Mouse (Mus musculus) CH12.LX (cell line): ENCODE results near the gene Slc4a3. TPM values are rescaled to one million over a fixed set of nuclear protein-coding genes. Genes with fewer than 3 reads are reported as not detected.
A peak's percentile ranks its signal among the peaks of the same experiment; 100 is the strongest.

Experiments used
- DNase-seq: peaks from one replicate; pipeline ENCODE4 v3.0.0-alpha.2; 2013; ENCODE audit errors: extremely low read depth
- H3K27ac ChIP-seq: 2 replicates; pipeline ENCODE4 v1.5.1; 2012; ENCODE audit warnings: low read depth, mild to moderate bottlenecking, control low read depth, moderate library complexity; ENCODE audit not compliant: insufficient read depth
- H3K27me3 ChIP-seq: replicated peaks from 2 replicates; pipeline ENCODE3; 2012; ENCODE audit warnings: inconsistent platforms
- H3K36me3 ChIP-seq, 2 experiments: replicated peaks in 1 of 2; 2 replicates each; pipeline versions ENCODE3 to v1.6.1; 2012; ENCODE audit warnings: inconsistent platforms in 1 of 2, low read length in 1 of 2, mild to moderate bottlenecking in 1 of 2, mixed read lengths in 1 of 2, moderate library complexity in 1 of 2; ENCODE audit not compliant: control insufficient read depth in 1 of 2, insufficient read depth in 1 of 2
- H3K4me1 ChIP-seq, 2 experiments: 2 replicates each; pipeline ENCODE4 v1.6.1; 2012; ENCODE audit warnings: inconsistent platforms in 1 of 2, moderate library complexity in 1 of 2; ENCODE audit not compliant: insufficient read depth in 2 of 2, control insufficient read depth in 1 of 2
- H3K4me2 ChIP-seq: 2 replicates; pipeline ENCODE4 v1.6.1; 2012; ENCODE audit warnings: low read depth, mild to moderate bottlenecking, control low read depth; ENCODE audit not compliant: poor library complexity, insufficient read depth, severe bottlenecking
- H3K4me3 ChIP-seq, 3 experiments: fragments of 150-350 bp in 1 of 3; sonication (generic) in 1 of 3; replicated peaks in 1 of 3; 2 replicates each; pipeline versions ENCODE3 to v1.5.1; 2011 to 2012; ENCODE audit warnings: low read depth in 2 of 3, low read length in 2 of 3, mild to moderate bottlenecking in 2 of 3, moderate library complexity in 2 of 3, control low read depth in 1 of 3, improper control_type of control experiment in 1 of 3, inconsistent platforms in 1 of 3, mixed read lengths in 1 of 3; ENCODE audit not compliant: poor library complexity in 1 of 3
- H3K79me2 ChIP-seq: replicated peaks from 2 replicates; pipeline ENCODE4 v1.6.1; 2012; ENCODE audit warnings: mild to moderate bottlenecking, moderate library complexity; ENCODE audit not compliant: control insufficient read depth, poor library complexity, insufficient read depth, severe bottlenecking; ENCODE audit errors: extremely low read depth
- H3K9ac ChIP-seq: 2 replicates; pipeline ENCODE4 v1.6.1; 2012; ENCODE audit warnings: low read depth, mild to moderate bottlenecking, control low read depth, moderate library complexity; ENCODE audit not compliant: insufficient read depth
- H3K9me3 ChIP-seq: replicated peaks from 2 replicates; pipeline ENCODE3; 2012; ENCODE audit warnings: low read length, inconsistent platforms, mixed read lengths
- BHLHE40 ChIP-seq: IDR thresholded peaks from 2 replicates; pipeline ENCODE4 v1.6.1; 2011; ENCODE audit warnings: mild to moderate bottlenecking, low read depth, low read length, improper control_type of control experiment
- CHD2 ChIP-seq: IDR thresholded peaks from 2 replicates; pipeline ENCODE4 v1.6.1; 2011; ENCODE audit warnings: low read length, improper control_type of control experiment
- CTCF ChIP-seq, 2 experiments: IDR thresholded peaks in 1 of 2; conservative IDR thresholded peaks in 1 of 2; 2 replicates each; pipeline ENCODE4 v1.5.1; 2011 to 2012; ENCODE audit warnings: low read depth in 2 of 2, low read length in 2 of 2, improper control_type of control experiment in 1 of 2, inconsistent platforms in 1 of 2, mild to moderate bottlenecking in 1 of 2, moderate library complexity in 1 of 2
- E2F4 ChIP-seq: IDR thresholded peaks from 2 replicates; pipeline ENCODE4 v1.6.1; 2011; ENCODE audit warnings: low read depth, low read length, improper control_type of control experiment; ENCODE audit not compliant: insufficient replicate concordance
- ELF1 ChIP-seq: IDR thresholded peaks from 2 replicates; pipeline ENCODE4 v1.6.1; 2014; ENCODE audit warnings: low read depth, mild to moderate bottlenecking, inconsistent platforms, low read length, improper control_type of control experiment
- EP300 ChIP-seq: IDR thresholded peaks from 2 replicates; pipeline ENCODE4 v1.6.1; 2011; ENCODE audit warnings: low read length, improper control_type of control experiment
- ETS1 ChIP-seq: conservative IDR thresholded peaks from 2 replicates; pipeline ENCODE4 v1.6.1; 2012; ENCODE audit warnings: low read depth, mild to moderate bottlenecking, inconsistent platforms, low read length, improper control_type of control experiment, moderate library complexity
- HCFC1 ChIP-seq: IDR thresholded peaks from 2 replicates; pipeline ENCODE4 v1.6.1; 2012; ENCODE audit warnings: low read depth, mild to moderate bottlenecking, inconsistent platforms, low read length, improper control_type of control experiment
- IRF4 ChIP-seq: IDR thresholded peaks from 2 replicates; pipeline ENCODE4 v1.6.1; 2014; ENCODE audit warnings: low read depth, mild to moderate bottlenecking, inconsistent platforms, low read length, improper control_type of control experiment
- JUN ChIP-seq: IDR thresholded peaks from 2 replicates; pipeline ENCODE4 v1.6.1; 2011; ENCODE audit warnings: low read depth, mild to moderate bottlenecking, low read length, improper control_type of control experiment, moderate library complexity; ENCODE audit not compliant: insufficient read depth
- KAT2A ChIP-seq: IDR thresholded peaks from 2 replicates; pipeline ENCODE4 v1.6.1; 2012; ENCODE audit warnings: low read length, improper control_type of control experiment, inconsistent platforms; ENCODE audit not compliant: insufficient replicate concordance
- MAFK ChIP-seq: IDR thresholded peaks from 2 replicates; pipeline ENCODE4 v1.6.1; 2011; ENCODE audit warnings: low read length, improper control_type of control experiment; ENCODE audit not compliant: insufficient replicate concordance
- MAX ChIP-seq: IDR thresholded peaks from 2 replicates; pipeline ENCODE4 v1.6.1; 2011; ENCODE audit warnings: low read length, improper control_type of control experiment
- MAZ ChIP-seq: IDR thresholded peaks from 2 replicates; pipeline ENCODE4 v1.6.1; 2012; ENCODE audit warnings: low read depth, mild to moderate bottlenecking, inconsistent platforms, low read length, improper control_type of control experiment, moderate library complexity
- MEF2A ChIP-seq: IDR thresholded peaks from 2 replicates; pipeline ENCODE4 v1.6.1; 2014; ENCODE audit warnings: low read depth, mild to moderate bottlenecking, inconsistent platforms, low read length, improper control_type of control experiment, borderline replicate concordance
- MXI1 ChIP-seq: IDR thresholded peaks from 2 replicates; pipeline ENCODE4 v1.6.1; 2011; ENCODE audit warnings: mild to moderate bottlenecking, low read depth, low read length, improper control_type of control experiment
- MYC ChIP-seq: IDR thresholded peaks from 2 replicates; pipeline ENCODE4 v1.6.1; 2011; ENCODE audit warnings: low read depth, mild to moderate bottlenecking, improper control_type of control experiment, low read length
- NELFE ChIP-seq: IDR thresholded peaks from 2 replicates; pipeline ENCODE4 v1.6.1; 2011; ENCODE audit warnings: low read depth, low read length, improper control_type of control experiment
- NRF1 ChIP-seq: IDR thresholded peaks from 2 replicates; pipeline ENCODE4 v1.6.1; 2014; ENCODE audit warnings: low read depth, mild to moderate bottlenecking, inconsistent platforms, low read length, improper control_type of control experiment, moderate library complexity
- PAX5 ChIP-seq: IDR thresholded peaks from 2 replicates; pipeline ENCODE4 v1.6.1; 2012; ENCODE audit warnings: low read length, inconsistent platforms, mixed read lengths
- POLR2A ChIP-seq: IDR thresholded peaks from 2 replicates; pipeline ENCODE4 v1.6.1; 2011; ENCODE audit warnings: low read depth, mild to moderate bottlenecking, improper control_type of control experiment, low read length
- POLR2AphosphoS2 ChIP-seq: IDR thresholded peaks from 2 replicates; pipeline ENCODE4 v1.6.1; 2011; ENCODE audit warnings: low read depth, low read length, improper control_type of control experiment
- RAD21 ChIP-seq: IDR thresholded peaks from 2 replicates; pipeline ENCODE4 v1.6.1; 2011; ENCODE audit warnings: low read depth, mild to moderate bottlenecking, low read length, improper control_type of control experiment, moderate library complexity
- RCOR1 ChIP-seq: conservative IDR thresholded peaks from 2 replicates; pipeline ENCODE4 v1.6.1; 2012; ENCODE audit warnings: low read depth, mild to moderate bottlenecking, inconsistent platforms, low read length, improper control_type of control experiment
- SIN3A ChIP-seq: IDR thresholded peaks from 2 replicates; pipeline ENCODE4 v1.6.1; 2012; ENCODE audit warnings: low read length, improper control_type of control experiment, inconsistent platforms
- SMC3 ChIP-seq: IDR thresholded peaks from 2 replicates; pipeline ENCODE4 v1.6.1; 2011; ENCODE audit warnings: low read depth, low read length, improper control_type of control experiment
- TBP ChIP-seq: conservative IDR thresholded peaks from 2 replicates; pipeline ENCODE4 v1.6.1; 2011; ENCODE audit warnings: low read depth, low read length, improper control_type of control experiment
- TCF12 ChIP-seq: IDR thresholded peaks from 2 replicates; pipeline ENCODE4 v1.6.1; 2014; ENCODE audit warnings: low read depth, mild to moderate bottlenecking, inconsistent platforms, low read length, improper control_type of control experiment
- USF1 ChIP-seq: IDR thresholded peaks from 2 replicates; pipeline ENCODE4 v1.6.1; 2014; ENCODE audit warnings: low read depth, mild to moderate bottlenecking, inconsistent platforms, low read length, improper control_type of control experiment
- USF2 ChIP-seq: conservative IDR thresholded peaks from 2 replicates; pipeline ENCODE4 v1.6.1; 2011; ENCODE audit warnings: low read depth, low read length, improper control_type of control experiment
- ZC3H11A ChIP-seq: IDR thresholded peaks from 2 replicates; pipeline ENCODE4 v1.6.1; 2012; ENCODE audit warnings: low read depth, mild to moderate bottlenecking, inconsistent platforms, low read length, improper control_type of control experiment
- ZKSCAN1 ChIP-seq: IDR thresholded peaks from 2 replicates; pipeline ENCODE4 v1.6.1; 2012; ENCODE audit warnings: low read depth, inconsistent platforms, low read length, improper control_type of control experiment, borderline replicate concordance
- ZNF384 ChIP-seq: IDR thresholded peaks from 2 replicates; pipeline ENCODE4 v1.6.1; 2012; ENCODE audit warnings: low read depth, low read length, improper control_type of control experiment, inconsistent platforms
- dilution Hi-C: fragments of 300-500 bp; cut with MboI; formaldehyde crosslinking; loops from 2 replicates; pipeline ENCODE4 v1.14.3; 2020; ENCODE audit warnings: low sequenced_read_pairs; ENCODE audit not compliant: extremely low pct_unique_long_range_greater_than_20kb, extremely low pct_ligation_motif_present
- in situ Hi-C: fragments of 300-500 bp; cut with MboI; formaldehyde crosslinking; loops from 3 replicates; pipeline ENCODE4 v1.14.3; 2019; ENCODE audit warnings: low sequenced_read_pairs, low pct_ligation_motif_present, low pct_unique_long_range_greater_than_20kb, mixed read lengths
- polyA plus RNA-seq: library from polyadenylated mRNA; unstranded; fragments of >175 nt; gene quantifications from 2 replicates; pipeline ENCODE4 v1.2.1, GENCODE M21; 2012; ENCODE audit warnings: low read depth; ENCODE audit not compliant: insufficient read length
- total RNA-seq, 2 experiments: library from RNA; depleted of rRNA; stranded (reverse); fragments of 300-350 nt in 1 of 2; fragments of >200 nt in 1 of 2; gene quantifications; 2 replicates each; pipeline ENCODE4 v1.2.3; 2012 to 2014

Gene Slc4a3
- total and polyA plus RNA-seq, 3 experiments = 0.03 to 0.21 TPM; not detected in 1

- Histone ChIP-seq H3K9ac (no peak overlapping the region), H3K9me3 (peaks cover 16% of the 10 kb centered on the region), H3K79me2 (no peaks in the 10 kb centered on the region), H3K4me3 (no peak overlapping the region), H3K27ac (no peak overlapping the region), H3K4me1 (peaks cover 8 to 30% of the 10 kb centered on the region in 2 experiments; a peak in 3 of 4 replicates), H3K27me3 (peaks cover 2% of the 10 kb centered on the region), H3K4me2 (peak overlapping the region; percentile 37), H3K36me3 (no peaks in the 10 kb centered on the region)
- in situ Hi-C loops = loop anchor here (25.0 kb wide), 1 partner anchor 228 kb away; no protein-coding TSS in a partner anchor
- TF ChIP-seq IRF4 (peak; percentile 60; the same call in 1 of the 2 replicates), BHLHE40 (peak; percentile 99), ELF1 (no peak), NRF1 (no peak), JUN (no peak), POLR2AphosphoS2 (no peak), TCF12 (peak; percentile 81), ETS1 (peak; percentile 91), RCOR1 (no peak; the same call in 1 of the 2 replicates), KAT2A (no peak), ZNF384 (peak; percentile 57; the same call in 1 of the 2 replicates), MAFK (peak; percentile 80), MXI1 (no peak; the same call in 1 of the 2 replicates), EP300 (peak; percentile 83), NELFE (no peak), MEF2A (peak; percentile 98), ZC3H11A (no peak), MAX (0 out of 2 replicates have a peak, but pooled peaks have one; percentile 56), SMC3 (no peak), E2F4 (no peak), TBP (no peak), MYC (no peak; the same call in 1 of the 2 replicates), USF2 (peak; percentile 51), POLR2A (no peak), CHD2 (no peak), RAD21 (no peak), HCFC1 (no peak), ZKSCAN1 (no peak), SIN3A (0 out of 2 replicates have a peak, but pooled peaks have one; percentile 55), PAX5 (no peak), CTCF (conservative IDR thresholded peaks at IDR 0.05 in 1 of 2, IDR thresholded peaks at IDR 0.05 in 1 of 2; ENCODE audit: low read depth in 2 of 2, low read length in 2 of 2) (no peak), MAZ (no peak), USF1 (peak; percentile 65)
- dilution Hi-C loops = no loop called here
- DNase-seq = peak; percentile 86
Measured at GRCm38 (mm10) chr1:75565616-75566015, 19.6 kb downstream of the Slc4a3 start.
